Mouse (Mus musculus): ENCODE measurements around the gene Nabp2. TPM values are rescaled to one million over a fixed set of nuclear protein-coding genes. Genes with fewer than 3 reads are reported as not detected.

The Nabp2 gene
- total and polyA plus RNA-seq, 3 experiments = 40.3 to 123 (median 43.7) TPM

GRCm38 (mm10) chr10:128380565-128380964, 30.7 kb downstream of the Nabp2 start:
- Histone ChIP-seq H3K36me3 (replicated peaks in 1 of 2; ENCODE audit: control insufficient read depth in 1 of 2, insufficient read depth in 1 of 2, low read length in 1 of 2) (peaks cover 57 to 72% of the 10 kb centered on the region in 2 experiments), H3K4me2 (ENCODE audit: insufficient read depth, low read depth, poor library complexity, severe bottlenecking) (no peak overlapping the region), H3K27ac (ENCODE audit: insufficient read depth, low read depth) (no peak overlapping the region), H3K9ac (ENCODE audit: insufficient read depth, low read depth) (no peak overlapping the region), H3K27me3 (replicated peaks) (no peaks in the 10 kb centered on the region), H3K4me1 (ENCODE audit: control insufficient read depth in 1 of 2, insufficient read depth in 2 of 2) (peaks cover 14 to 31% of the 10 kb centered on the region in 2 experiments), H3K79me2 (replicated peaks; ENCODE audit: control insufficient read depth, extremely low read depth, insufficient read depth, poor library complexity, severe bottlenecking) (peaks cover 25% of the 10 kb centered on the region), H3K4me3 (replicated peaks in 1 of 3; ENCODE audit: low read depth in 2 of 3, low read length in 2 of 3, poor library complexity in 1 of 3) (no peak overlapping the region), H3K9me3 (replicated peaks; ENCODE audit: low read length) (no peaks in the 10 kb centered on the region)
- dilution Hi-C loops (cut with MboI; ENCODE audit: extremely low pct_ligation_motif_present, extremely low pct_unique_long_range_greater_than_20kb, low sequenced_read_pairs) = no loop called here
- peak; percentile 61 for DNase-seq (ENCODE audit: extremely low read depth)
- no peak for TF ChIP-seq MYC (IDR thresholded peaks at IDR 0.05; ENCODE audit: low read depth, low read length)
- TF ChIP-seq MXI1 (IDR thresholded peaks at IDR 0.05; ENCODE audit: low read depth, low read length) = no peak
- no peak for TF ChIP-seq TCF12 (IDR thresholded peaks at IDR 0.05; ENCODE audit: low read depth, low read length)
- TF ChIP-seq POLR2AphosphoS2 (IDR thresholded peaks at IDR 0.05; ENCODE audit: low read depth, low read length) = no peak
- no peak for TF ChIP-seq UBTF (IDR thresholded peaks at IDR 0.05; ENCODE audit: low read depth, low read length)
- no peak for TF ChIP-seq TBP (conservative IDR thresholded peaks at IDR 0.05; ENCODE audit: low read depth, low read length)
- no peak for TF ChIP-seq KAT2A (IDR thresholded peaks at IDR 0.05; ENCODE audit: insufficient replicate concordance, low read length)
- TF ChIP-seq CTCF (conservative IDR thresholded peaks at IDR 0.05 in 1 of 2, IDR thresholded peaks at IDR 0.05 in 1 of 2; ENCODE audit: low read depth in 2 of 2, low read length in 2 of 2) = no peak
- in situ Hi-C loops (cut with MboI; ENCODE audit: low pct_ligation_motif_present, low pct_unique_long_range_greater_than_20kb, low sequenced_read_pairs) = no loop called here

DNA sequence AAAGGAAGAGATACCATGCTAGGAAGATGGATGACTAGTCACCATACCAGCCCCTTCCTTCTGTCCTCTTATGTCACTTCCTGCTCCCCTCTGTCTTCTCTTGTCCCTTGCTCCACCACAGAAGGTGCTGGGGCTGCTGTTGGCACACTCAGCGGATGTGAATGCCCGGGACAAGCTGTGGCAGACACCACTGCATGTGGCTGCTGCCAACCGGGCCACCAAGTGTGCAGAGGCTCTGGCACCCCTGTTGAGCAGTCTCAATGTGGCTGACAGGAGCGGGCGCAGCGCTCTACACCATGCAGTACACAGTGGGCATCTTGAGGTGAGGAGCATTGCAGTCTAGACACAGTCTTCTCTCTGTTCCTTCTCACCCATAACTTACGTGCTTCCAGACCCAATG, 32.0 kb downstream of the Nabp2 start:
- Histone ChIP-seq H3K27ac (ENCODE audit: insufficient read depth, low read depth) (peak overlapping the region; percentile 4; the same call in 1 of the 2 replicates), H3K4me2 (ENCODE audit: insufficient read depth, low read depth, poor library complexity, severe bottlenecking) (no peak overlapping the region), H3K9ac (ENCODE audit: insufficient read depth, low read depth) (no peak overlapping the region), H3K4me3 (replicated peaks in 1 of 3; ENCODE audit: low read depth in 2 of 3, low read length in 2 of 3, poor library complexity in 1 of 3) (no peak overlapping the region), H3K27me3 (replicated peaks) (no peaks in the 10 kb centered on the region), H3K4me1 (ENCODE audit: control insufficient read depth in 1 of 2, insufficient read depth in 2 of 2) (peaks cover 14 to 31% of the 10 kb centered on the region in 2 experiments), H3K9me3 (replicated peaks; ENCODE audit: low read length) (no peaks in the 10 kb centered on the region), H3K36me3 (replicated peaks in 1 of 2; ENCODE audit: control insufficient read depth in 1 of 2, insufficient read depth in 1 of 2, low read length in 1 of 2) (peaks cover 45 to 59% of the 10 kb centered on the region in 2 experiments), H3K79me2 (replicated peaks; ENCODE audit: control insufficient read depth, extremely low read depth, insufficient read depth, poor library complexity, severe bottlenecking) (peaks cover 25% of the 10 kb centered on the region)
- TF ChIP-seq ZNF384 (IDR thresholded peaks at IDR 0.05; ENCODE audit: low read depth, low read length) (no peak), POLR2A (IDR thresholded peaks at IDR 0.05; ENCODE audit: low read depth, low read length) (no peak), E2F4 (IDR thresholded peaks at IDR 0.05; ENCODE audit: insufficient replicate concordance, low read depth, low read length) (no peak), UBTF (IDR thresholded peaks at IDR 0.05; ENCODE audit: low read depth, low read length) (no peak), TBP (conservative IDR thresholded peaks at IDR 0.05; ENCODE audit: low read depth, low read length) (no peak), IRF4 (IDR thresholded peaks at IDR 0.05; ENCODE audit: low read depth, low read length) (no peak), MXI1 (IDR thresholded peaks at IDR 0.05; ENCODE audit: low read depth, low read length) (no peak), KAT2A (IDR thresholded peaks at IDR 0.05; ENCODE audit: insufficient replicate concordance, low read length) (no peak), CTCF (conservative IDR thresholded peaks at IDR 0.05 in 1 of 2, IDR thresholded peaks at IDR 0.05 in 1 of 2; ENCODE audit: low read depth in 2 of 2, low read length in 2 of 2) (no peak), ZC3H11A (IDR thresholded peaks at IDR 0.05; ENCODE audit: low read depth, low read length) (no peak), HCFC1 (IDR thresholded peaks at IDR 0.05; ENCODE audit: low read depth, low read length) (no peak), MEF2A (IDR thresholded peaks at IDR 0.05; ENCODE audit: borderline replicate concordance, low read depth, low read length) (no peak), JUND (conservative IDR thresholded peaks at IDR 0.05; ENCODE audit: low read depth, low read length) (no peak), NELFE (IDR thresholded peaks at IDR 0.05; ENCODE audit: low read depth, low read length) (no peak)
- dilution Hi-C loops (cut with MboI; ENCODE audit: extremely low pct_ligation_motif_present, extremely low pct_unique_long_range_greater_than_20kb, low sequenced_read_pairs) = no loop called here
- no peak for DNase-seq (ENCODE audit: extremely low read depth)
- in situ Hi-C loops (cut with MboI; ENCODE audit: low pct_ligation_motif_present, low pct_unique_long_range_greater_than_20kb, low sequenced_read_pairs) = no loop called here
